Mouse (Mus musculus): ENCODE results near the gene Gm21885. TPM values are rescaled to one million over a fixed set of nuclear protein-coding genes. Genes with fewer than 3 reads are reported as not detected.

Gene Gm21885
- polyA plus RNA-seq, 1 experiment from 2014 or later = 0.34 TPM

DNA sequence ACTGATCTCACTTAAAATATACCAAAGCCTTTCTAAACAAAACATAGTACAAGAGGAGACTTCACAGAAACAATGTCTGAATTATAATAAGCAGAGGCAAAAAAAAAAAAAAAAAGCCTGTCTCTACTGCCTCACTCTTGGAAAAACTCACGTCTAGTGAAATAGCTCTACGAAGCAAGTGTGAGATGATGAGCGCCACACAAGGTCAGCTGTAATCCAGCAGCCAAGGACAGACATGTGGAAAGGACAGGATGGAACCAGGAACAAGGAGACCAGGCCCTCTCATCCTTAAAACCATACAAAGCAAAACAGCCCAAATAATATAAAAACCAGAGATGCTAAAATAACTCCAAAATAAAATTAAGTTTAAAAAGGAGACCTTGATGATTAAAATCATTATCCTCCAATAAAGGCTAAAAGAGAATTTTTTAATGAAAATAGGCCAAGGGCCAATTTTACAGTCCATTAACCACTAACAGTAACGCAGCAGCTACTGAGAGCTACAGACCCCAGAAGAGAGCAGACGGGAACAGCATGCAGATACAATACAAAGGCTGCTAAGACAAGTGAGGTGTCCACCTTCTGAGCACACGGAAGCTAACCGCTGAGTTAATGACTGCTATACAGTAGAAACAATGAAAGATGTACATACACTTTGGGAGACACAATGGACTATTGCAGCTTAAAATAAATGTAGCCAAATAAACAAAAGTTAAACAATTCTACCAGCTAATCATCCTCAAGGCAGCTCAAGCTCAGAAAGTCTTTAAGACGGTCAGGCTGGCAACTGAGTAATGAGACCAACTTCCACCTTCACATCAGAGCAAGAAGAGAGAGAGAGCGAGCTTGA, 13.5 kb downstream of the Gm21885 start:
- Histone ChIP-seq H3K4me2 (no peak overlapping the region), H3K9ac (ENCODE audit: low read length) (no peak overlapping the region), H3K4me1 (ENCODE audit: control insufficient read depth, insufficient read depth, low read length) (no peaks in the 10 kb centered on the region), H3K27me3 (ENCODE audit: control insufficient read depth, insufficient read depth, low read length) (no peaks in the 10 kb centered on the region), H3K4me3 (ENCODE audit: low read depth, low read length) (no peak overlapping the region), H3K36me3 (ENCODE audit: control insufficient read depth, insufficient read depth, low read length) (peaks cover 42% of the 10 kb centered on the region), H3K9me3 (ENCODE audit: control insufficient read depth, low read length) (no peaks in the 10 kb centered on the region), H3K27ac (ENCODE audit: low read depth, low read length) (no peak overlapping the region)
- WGBS = 84% methylated on average over 9 of the region's 9 CpGs
- DNase-seq (ENCODE audit: low spot score, missing footprints) (no peak), ATAC-seq (ENCODE audit: low FRiP score) (no peak)

DNA sequence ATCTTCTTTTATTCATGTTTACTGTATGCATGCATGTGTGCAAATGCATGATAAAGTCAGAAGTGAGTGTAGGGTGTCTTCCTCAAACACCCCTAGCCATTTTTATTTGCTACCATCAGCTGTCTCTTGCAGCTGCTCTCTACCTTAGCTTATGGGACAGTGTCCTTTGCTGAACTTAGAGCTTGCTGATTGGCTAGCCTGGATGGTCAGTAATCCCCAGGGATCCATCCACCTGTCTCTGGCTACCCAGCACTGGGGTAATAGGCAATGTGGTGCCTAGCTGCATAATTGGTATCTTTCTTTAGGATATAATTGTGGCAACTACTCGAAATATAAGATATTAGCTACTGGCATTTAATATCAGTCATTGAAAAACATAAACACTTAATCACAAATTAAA, 31.1 kb downstream of the Gm21885 start:
- WGBS = 80% methylated on average over 1 of the region's 1 CpGs
- Histone ChIP-seq H3K36me3 (ENCODE audit: control insufficient read depth, insufficient read depth, low read length) (no peaks in the 10 kb centered on the region), H3K27ac (ENCODE audit: low read depth, low read length) (no peak overlapping the region), H3K4me3 (ENCODE audit: low read depth, low read length) (no peak overlapping the region), H3K4me1 (ENCODE audit: control insufficient read depth, insufficient read depth, low read length) (peaks cover 9% of the 10 kb centered on the region; the same call in 1 of the 2 replicates), H3K9me3 (ENCODE audit: control insufficient read depth, low read length) (no peaks in the 10 kb centered on the region), H3K27me3 (ENCODE audit: control insufficient read depth, insufficient read depth, low read length) (no peaks in the 10 kb centered on the region), H3K9ac (ENCODE audit: low read length) (no peak overlapping the region), H3K4me2 (no peak overlapping the region)
- DNase-seq (ENCODE audit: low spot score, missing footprints) (no peak), ATAC-seq (ENCODE audit: low FRiP score) (no peak)

DNA sequence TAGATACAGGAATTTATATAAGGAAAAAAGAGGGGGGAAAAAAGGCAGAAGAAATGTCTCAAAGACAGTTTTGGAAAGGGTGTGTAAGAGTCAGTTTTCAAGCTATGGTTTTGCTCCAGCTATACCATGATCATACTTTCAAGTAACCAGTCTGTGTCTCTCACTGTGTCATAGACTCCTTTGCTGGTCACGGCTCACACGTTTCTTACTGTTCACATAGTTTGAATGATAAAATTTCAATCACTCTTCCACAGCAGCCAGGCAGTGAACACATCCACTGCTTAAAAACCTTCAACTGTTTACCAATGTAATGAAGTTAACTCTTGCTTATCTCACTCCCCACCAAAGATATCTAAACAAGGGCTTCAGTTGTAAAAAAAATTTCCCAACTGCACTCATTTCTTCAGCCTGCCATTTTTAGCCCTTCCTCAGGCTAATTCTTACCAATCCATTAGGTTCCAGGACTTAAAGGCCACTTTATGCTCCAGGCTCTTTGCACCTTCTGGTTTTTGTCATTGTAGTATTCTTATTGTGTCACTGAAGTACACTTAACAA, 32.5 kb downstream of the Gm21885 start:
- Histone ChIP-seq H3K36me3 (ENCODE audit: control insufficient read depth, insufficient read depth, low read length) (no peaks in the 10 kb centered on the region; the same call in 1 of the 2 replicates), H3K27me3 (ENCODE audit: control insufficient read depth, insufficient read depth, low read length) (no peaks in the 10 kb centered on the region), H3K4me1 (ENCODE audit: control insufficient read depth, insufficient read depth, low read length) (peaks cover 9% of the 10 kb centered on the region; the same call in 1 of the 2 replicates), H3K9ac (ENCODE audit: low read length) (no peak overlapping the region), H3K4me3 (ENCODE audit: low read depth, low read length) (no peak overlapping the region), H3K27ac (ENCODE audit: low read depth, low read length) (no peak overlapping the region), H3K4me2 (no peak overlapping the region), H3K9me3 (ENCODE audit: control insufficient read depth, low read length) (no peaks in the 10 kb centered on the region)
- ATAC-seq (ENCODE audit: low FRiP score) (no peak), DNase-seq (ENCODE audit: low spot score, missing footprints) (no peak)
- WGBS = 94% methylated on average over 2 of the region's 2 CpGs

- H3K4me1 ChIP-seq (ENCODE audit: control insufficient read depth, insufficient read depth, low read length) = peaks cover 15% of the 10 kb centered on the region
- 77% methylated on average over 1 of the region's 1 CpGs for WGBS
Measured at GRCm38 (mm10) chr11:94315308-94315707, 33.6 kb downstream of the Gm21885 start.

GRCm38 (mm10) chr11:94316528-94316927, 34.9 kb downstream of the Gm21885 start:
- no peak overlapping the region for H3K4me2 ChIP-seq
- ATAC-seq (ENCODE audit: low FRiP score) (no peak), DNase-seq (ENCODE audit: low spot score, missing footprints) (no peak)
- no peaks in the 10 kb centered on the region for H3K9me3 ChIP-seq (ENCODE audit: control insufficient read depth, low read length)
- peaks cover 2% of the 10 kb centered on the region; the same call in 1 of the 2 replicates for H3K36me3 ChIP-seq (ENCODE audit: control insufficient read depth, insufficient read depth, low read length)
- no peaks in the 10 kb centered on the region for H3K27me3 ChIP-seq (ENCODE audit: control insufficient read depth, insufficient read depth, low read length)
- 90% methylated on average over 2 of the region's 2 CpGs for WGBS
- H3K9ac ChIP-seq (ENCODE audit: low read length) = no peak overlapping the region
- peaks cover 15% of the 10 kb centered on the region for H3K4me1 ChIP-seq (ENCODE audit: control insufficient read depth, insufficient read depth, low read length)
- H3K4me3 ChIP-seq (ENCODE audit: low read depth, low read length) = no peak overlapping the region
- H3K27ac ChIP-seq (ENCODE audit: low read depth, low read length) = no peak overlapping the region

More at GRCm38 (mm10) chr11:94315308-94315707, 33.6 kb downstream of the Gm21885 start:
- DNase-seq (ENCODE audit: low spot score, missing footprints) = peak; percentile 81
- ATAC-seq (ENCODE audit: low FRiP score) = no peak
- no peak overlapping the region for H3K4me2 ChIP-seq
- H3K27ac ChIP-seq (ENCODE audit: low read depth, low read length) = no peak overlapping the region
- no peaks in the 10 kb centered on the region for H3K9me3 ChIP-seq (ENCODE audit: control insufficient read depth, low read length)
- no peaks in the 10 kb centered on the region for H3K27me3 ChIP-seq (ENCODE audit: control insufficient read depth, insufficient read depth, low read length)
- no peak overlapping the region for H3K9ac ChIP-seq (ENCODE audit: low read length)
- no peak overlapping the region for H3K4me3 ChIP-seq (ENCODE audit: low read depth, low read length)
- peaks cover 2% of the 10 kb centered on the region; the same call in 1 of the 2 replicates for H3K36me3 ChIP-seq (ENCODE audit: control insufficient read depth, insufficient read depth, low read length)

DNA sequence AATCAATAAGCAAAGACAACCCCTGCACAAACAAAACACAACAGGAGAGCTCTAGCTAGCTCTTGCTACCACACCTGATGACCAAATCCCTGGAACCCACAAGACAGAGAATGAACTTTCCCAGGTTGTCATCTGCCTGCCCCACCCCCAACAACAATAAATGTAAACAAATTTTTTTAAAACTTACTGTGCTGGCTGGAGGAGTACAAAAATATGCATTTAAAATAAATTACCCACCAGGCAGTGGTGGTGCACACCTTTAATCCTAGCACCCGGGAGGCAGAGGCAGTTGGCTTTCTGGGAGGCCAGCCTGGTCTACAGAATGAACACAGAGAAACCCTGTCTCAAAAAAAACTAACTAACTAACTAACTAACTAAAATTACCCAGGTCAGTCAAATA, 35.3 kb downstream of the Gm21885 start:
- Histone ChIP-seq H3K36me3 (ENCODE audit: control insufficient read depth, insufficient read depth, low read length) (peaks cover 2% of the 10 kb centered on the region; the same call in 1 of the 2 replicates), H3K27me3 (ENCODE audit: control insufficient read depth, insufficient read depth, low read length) (no peaks in the 10 kb centered on the region), H3K27ac (ENCODE audit: low read depth, low read length) (no peak overlapping the region), H3K4me1 (ENCODE audit: control insufficient read depth, insufficient read depth, low read length) (peaks cover 15% of the 10 kb centered on the region), H3K4me3 (ENCODE audit: low read depth, low read length) (no peak overlapping the region), H3K9ac (ENCODE audit: low read length) (no peak overlapping the region), H3K4me2 (no peak overlapping the region), H3K9me3 (ENCODE audit: control insufficient read depth, low read length) (no peaks in the 10 kb centered on the region)
- no peak for ATAC-seq (ENCODE audit: low FRiP score)
- 94% methylated on average over 1 of the region's 1 CpGs for WGBS
- no peak for DNase-seq (ENCODE audit: low spot score, missing footprints)

GRCm38 (mm10) chr11:94317515-94317914, 35.8 kb downstream of the Gm21885 start:
- Histone ChIP-seq H3K27ac (ENCODE audit: low read depth, low read length) (no peak overlapping the region), H3K27me3 (ENCODE audit: control insufficient read depth, insufficient read depth, low read length) (no peaks in the 10 kb centered on the region), H3K4me3 (ENCODE audit: low read depth, low read length) (no peak overlapping the region), H3K36me3 (ENCODE audit: control insufficient read depth, insufficient read depth, low read length) (peaks cover 2% of the 10 kb centered on the region; the same call in 1 of the 2 replicates), H3K4me1 (ENCODE audit: control insufficient read depth, insufficient read depth, low read length) (peaks cover 15% of the 10 kb centered on the region), H3K9me3 (ENCODE audit: control insufficient read depth, low read length) (no peaks in the 10 kb centered on the region), H3K9ac (ENCODE audit: low read length) (no peak overlapping the region), H3K4me2 (no peak overlapping the region)
- ATAC-seq (ENCODE audit: low FRiP score) (no peak), DNase-seq (ENCODE audit: low spot score, missing footprints) (no peak)
- 67% methylated on average over 4 of the region's 4 CpGs for WGBS

DNA sequence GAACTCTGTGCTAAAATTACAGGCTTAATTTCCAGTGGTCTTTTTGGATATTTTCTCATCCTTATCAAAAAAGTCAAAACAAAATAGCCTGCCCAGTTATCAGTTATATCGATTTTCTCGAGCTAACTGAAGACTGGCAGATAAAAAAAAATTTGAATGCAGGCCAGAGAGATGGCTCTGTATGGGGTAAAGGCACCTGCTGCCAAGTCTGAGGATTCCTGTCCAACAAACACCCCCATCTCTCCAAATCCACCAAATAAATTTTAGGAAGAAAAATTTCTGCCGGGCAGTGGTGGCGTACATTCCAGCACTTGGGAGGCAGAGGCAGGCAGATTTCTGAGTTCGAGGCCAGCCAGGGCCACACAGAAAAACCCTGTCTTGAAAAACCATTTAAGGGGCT, 36.4 kb downstream of the Gm21885 start:
- no peak for ATAC-seq (ENCODE audit: low FRiP score)

More for the DNA sequence above, 36.4 kb downstream of the Gm21885 start:
- no peaks in the 10 kb centered on the region for H3K9me3 ChIP-seq (ENCODE audit: control insufficient read depth, low read length)
- no peak overlapping the region for H3K27ac ChIP-seq (ENCODE audit: low read depth, low read length)
- peaks cover 20% of the 10 kb centered on the region for H3K4me1 ChIP-seq (ENCODE audit: control insufficient read depth, insufficient read depth, low read length)
- H3K36me3 ChIP-seq (ENCODE audit: control insufficient read depth, insufficient read depth, low read length) = peaks cover 2% of the 10 kb centered on the region; the same call in 1 of the 2 replicates
- WGBS = 91% methylated on average over 5 of the region's 5 CpGs
- no peaks in the 10 kb centered on the region for H3K27me3 ChIP-seq (ENCODE audit: control insufficient read depth, insufficient read depth, low read length)
- no peak overlapping the region for H3K4me2 ChIP-seq
- H3K4me3 ChIP-seq (ENCODE audit: low read depth, low read length) = no peak overlapping the region
- peak; percentile 78 for DNase-seq (ENCODE audit: low spot score, missing footprints)
- H3K9ac ChIP-seq (ENCODE audit: low read length) = no peak overlapping the region

Data from midbrain, embryonic 11.5 days (tissue).